Mouse (Mus musculus): Measurements from ENCODE around the gene Mrgprf.

The Mrgprf gene

DNA sequence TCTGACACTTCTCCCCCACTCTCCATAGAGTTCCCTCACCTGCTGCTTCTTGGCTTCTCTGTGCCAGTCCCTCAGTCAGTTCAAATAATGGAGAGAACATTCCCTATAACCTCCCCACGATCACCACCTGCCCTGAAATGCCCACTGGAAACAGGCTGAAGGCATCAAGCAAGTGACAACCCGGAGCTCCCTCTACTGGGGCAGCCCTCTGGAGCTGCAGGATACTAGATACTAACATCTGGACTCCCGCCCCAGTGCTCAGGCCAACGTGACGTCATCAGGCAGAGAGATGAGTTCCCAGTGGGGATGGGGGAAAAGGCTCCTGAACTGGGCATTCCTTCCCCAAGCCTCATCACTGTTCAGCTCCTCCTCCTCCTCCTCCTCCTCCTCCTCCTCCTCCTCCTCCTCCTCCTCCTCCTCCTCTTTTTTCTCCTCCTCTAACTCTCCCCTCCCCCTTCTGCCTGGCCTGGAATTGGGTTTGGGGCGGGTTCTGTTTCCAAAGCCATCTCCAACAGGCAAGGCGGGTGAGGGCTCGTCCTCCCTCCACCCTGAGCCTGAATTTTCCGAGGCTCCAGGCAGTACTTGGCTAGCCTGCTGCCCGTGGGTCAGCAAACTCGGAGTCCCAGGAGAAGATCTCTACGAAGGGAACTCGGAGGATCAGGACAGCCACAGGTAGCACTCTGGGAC is at the start of gene Mrgprf:
TSS of gene Mrgprf (plus strand) at position 508 of the 687 bp plus-strand sequence.
- peak; percentile 64 for DNase-seq (ENCODE audit: low spot score)

- peak; percentile 44 for DNase-seq (ENCODE audit: low spot score)
Measured at GRCm38 (mm10) chr7:145252715-145253476, 47.7 kb upstream of the Mrgprf start.

- no peak for DNase-seq (ENCODE audit: low spot score)
Measured at GRCm38 (mm10) chr7:145253986-145254630, 46.5 kb upstream of the Mrgprf start.

DNA sequence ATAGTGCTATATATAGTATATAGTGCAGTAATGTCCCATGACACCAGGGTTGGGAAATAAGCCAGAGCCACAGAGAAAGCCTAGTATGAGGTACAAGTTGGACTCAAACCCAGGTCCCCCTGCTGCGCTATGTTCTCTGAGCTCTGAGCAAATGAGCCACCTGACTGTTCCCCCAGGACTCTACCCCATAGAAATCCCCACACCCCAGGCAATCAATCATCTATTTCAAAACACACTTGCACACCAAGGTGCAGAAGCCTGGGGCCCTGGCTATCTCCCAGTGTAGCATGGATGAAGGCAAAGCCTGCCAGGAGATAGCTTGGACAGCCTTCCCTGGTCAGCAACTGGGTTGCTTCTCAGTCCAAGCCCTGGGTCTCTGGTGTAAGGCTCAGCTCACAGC is 44.5 kb upstream of the Mrgprf start:
- DNase-seq (ENCODE audit: low spot score) = no peak

DNA sequence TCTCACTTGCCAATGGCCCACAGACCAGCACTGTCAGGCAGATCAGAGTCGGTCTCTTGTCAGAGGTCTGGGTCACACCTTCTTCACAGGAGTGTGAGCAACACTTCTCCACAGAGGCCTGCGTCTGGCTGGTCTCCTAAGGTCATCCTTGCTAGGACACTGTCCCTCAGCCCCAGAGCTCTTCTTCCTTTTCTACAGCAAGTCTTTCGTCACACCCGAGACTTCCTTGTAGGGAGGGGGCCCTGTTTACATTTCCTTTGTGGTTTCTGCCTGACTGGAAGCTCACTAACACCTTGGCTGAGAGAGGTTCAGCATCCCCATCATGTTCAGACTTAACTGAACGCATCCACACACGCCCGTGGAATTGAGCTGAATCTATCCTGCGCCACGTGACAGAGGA is 36.4 kb upstream of the Mrgprf start:
- no peak for DNase-seq (ENCODE audit: low spot score)

DNA sequence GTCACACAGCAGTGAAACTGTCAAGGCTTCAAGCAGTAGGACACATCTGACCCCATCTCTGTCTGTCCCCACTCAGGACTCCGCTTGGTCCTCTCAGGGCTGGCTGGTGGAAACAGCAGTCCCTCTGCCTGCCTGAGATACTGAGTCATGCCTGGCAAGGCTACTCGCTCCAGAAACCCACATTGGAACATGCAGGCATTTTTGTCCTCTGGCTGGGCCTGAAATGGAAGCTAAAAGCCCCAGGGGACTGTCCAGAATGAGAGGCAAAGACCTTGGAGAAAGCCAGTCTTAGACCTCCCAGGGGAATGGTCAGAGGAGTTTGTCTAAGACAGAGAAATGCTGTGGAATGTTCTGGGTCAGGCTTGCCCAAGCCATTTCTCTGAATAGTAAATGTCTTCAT is 34.6 kb upstream of the Mrgprf start:
- DNase-seq (ENCODE audit: low spot score) = peak; percentile 59

- DNase-seq (ENCODE audit: low spot score) = no peak
Measured at GRCm38 (mm10) chr7:145268890-145269289, 31.7 kb upstream of the Mrgprf start.

- no peak for DNase-seq (ENCODE audit: low spot score)
Measured at GRCm38 (mm10) chr7:145270955-145271354, 29.7 kb upstream of the Mrgprf start.

DNA sequence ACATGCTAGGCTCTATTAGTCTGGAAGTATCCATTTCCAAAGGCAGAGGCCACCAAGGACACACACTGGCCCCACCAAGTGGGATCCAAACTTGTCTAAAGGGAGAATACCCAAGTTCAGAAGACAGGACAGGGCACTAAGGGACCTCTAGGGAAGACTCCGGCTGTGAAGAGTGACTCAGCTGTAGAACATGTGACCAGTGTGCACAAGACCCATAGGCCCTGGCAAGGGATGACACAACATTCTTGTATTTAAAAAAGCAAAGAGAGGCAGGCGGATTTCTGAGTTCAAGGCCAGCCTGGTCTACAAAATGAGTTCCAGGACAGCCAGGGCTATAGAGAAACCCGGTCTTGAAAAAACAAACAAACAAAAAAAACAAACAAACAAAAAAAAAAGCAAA is 25.1 kb upstream of the Mrgprf start:
- DNase-seq (ENCODE audit: low spot score) = no peak

DNA sequence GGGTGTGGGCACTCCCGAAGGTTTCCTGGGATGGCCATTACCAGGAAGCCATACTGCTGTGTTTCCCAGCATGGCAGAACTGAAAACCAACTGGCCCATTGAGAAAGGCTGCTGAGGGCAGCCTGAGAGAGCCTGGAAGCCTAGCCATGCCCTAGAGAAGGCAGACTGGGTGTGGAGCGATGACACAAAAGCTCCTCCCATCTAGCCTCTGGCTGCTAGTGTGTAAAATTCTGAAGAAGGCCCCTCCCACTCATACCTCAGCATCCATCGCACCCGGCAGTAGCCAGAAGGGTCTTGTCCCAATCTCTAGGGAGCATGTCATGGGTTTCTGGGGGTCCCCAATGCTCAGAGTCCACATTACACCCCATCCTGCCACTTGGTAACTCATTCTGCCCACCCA is 19.2 kb upstream of the Mrgprf start:
- no peak for DNase-seq (ENCODE audit: low spot score)

- no peak for DNase-seq (ENCODE audit: low spot score)
Measured at GRCm38 (mm10) chr7:145283041-145283440, 17.6 kb upstream of the Mrgprf start.

GRCm38 (mm10) chr7:145283487-145284187 is 17.0 kb upstream of the Mrgprf start, which contains the start of gene Tpcn2:
Gene Tpcn2, minus strand, starts transcription at chr7:145284011.
- DNase-seq (ENCODE audit: low spot score) = peak; percentile 91

DNA sequence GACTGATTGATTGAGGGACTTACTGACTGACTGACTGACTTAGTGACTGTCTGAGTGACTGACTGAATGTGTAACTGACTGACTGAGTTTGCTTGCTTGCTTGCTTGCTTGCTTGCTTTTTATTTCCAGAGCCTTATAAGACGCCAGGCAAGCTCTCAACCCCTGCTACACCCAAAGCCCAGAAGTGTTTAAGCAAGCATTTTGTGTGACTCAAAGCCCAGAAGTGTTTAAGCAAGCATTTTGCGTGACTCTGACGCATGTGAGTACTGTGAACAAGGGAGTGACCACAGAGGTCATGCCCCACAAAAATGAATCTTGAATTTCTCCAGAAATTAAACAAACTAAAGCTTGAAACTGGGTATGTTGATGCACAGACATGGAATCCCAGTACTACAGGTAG is 16.3 kb upstream of the Mrgprf start:
- DNase-seq (ENCODE audit: low spot score) = no peak

DNA sequence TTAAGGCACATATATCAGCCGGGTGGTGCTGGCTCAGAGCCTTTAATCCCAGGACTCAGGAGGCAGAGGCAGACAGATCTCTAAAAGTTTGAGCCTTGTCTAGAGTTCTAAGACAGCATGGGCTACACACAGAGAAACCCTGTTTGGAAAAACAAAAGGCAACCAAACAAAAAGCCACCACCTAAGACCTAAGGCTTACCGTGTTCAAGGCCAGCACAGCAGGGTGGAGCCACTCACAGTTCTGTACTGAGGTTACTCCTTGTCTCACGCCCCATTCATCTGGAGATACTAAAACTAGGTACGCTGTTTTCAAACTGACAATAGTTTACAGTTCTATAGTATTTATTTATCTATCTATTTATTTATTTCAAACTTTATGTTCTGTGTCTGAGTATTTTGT is 15.2 kb upstream of the Mrgprf start:
- no peak for DNase-seq (ENCODE audit: low spot score)

- no peak for DNase-seq (ENCODE audit: low spot score)
Measured at GRCm38 (mm10) chr7:145287410-145287809, 13.2 kb upstream of the Mrgprf start.

DNA sequence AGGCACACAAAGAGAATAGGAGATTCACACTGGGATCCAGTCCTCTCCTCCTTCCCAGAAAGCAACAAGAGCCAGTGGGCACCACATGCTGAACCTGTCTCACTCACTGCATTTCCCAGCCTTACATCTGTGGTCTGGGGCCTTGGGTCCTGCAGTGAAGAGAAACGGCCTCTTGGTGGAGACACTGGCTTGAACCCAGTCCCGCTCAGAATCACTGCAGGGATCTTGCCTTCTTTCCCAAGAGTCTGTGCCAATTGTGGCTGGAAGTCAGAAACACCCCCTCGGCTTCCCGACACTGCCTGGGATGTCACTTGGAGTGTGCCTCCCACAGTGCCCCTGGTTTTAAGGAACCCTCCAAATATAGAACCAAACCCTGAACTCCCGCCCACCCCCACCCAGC is 11.3 kb upstream of the Mrgprf start:
- no peak for DNase-seq (ENCODE audit: low spot score)

GRCm38 (mm10) chr7:145291847-145292246 is 8.8 kb upstream of the Mrgprf start:
- no peak for DNase-seq (ENCODE audit: low spot score)

- no peak for DNase-seq (ENCODE audit: low spot score)
Measured at GRCm38 (mm10) chr7:145292726-145293125, 7.9 kb upstream of the Mrgprf start.

DNA sequence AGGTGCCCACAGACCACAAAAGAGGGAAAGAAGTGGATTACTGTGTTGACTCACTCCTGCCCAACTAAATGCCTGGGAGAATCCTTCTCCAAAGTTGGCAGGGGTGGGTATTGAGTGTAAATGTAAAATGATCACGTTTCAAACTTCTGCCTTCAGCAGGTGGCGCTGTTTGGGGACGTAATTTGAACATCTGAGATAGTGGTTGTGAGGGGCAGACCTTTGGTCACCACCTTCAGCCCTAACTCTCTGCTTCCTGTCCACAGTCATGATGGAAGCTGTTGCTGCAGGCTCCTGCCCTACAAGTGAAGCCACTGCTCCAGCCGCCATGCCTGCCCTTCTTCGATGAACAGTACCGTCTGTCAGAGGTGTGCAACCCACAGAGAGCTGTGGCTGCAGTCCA is 6.8 kb upstream of the Mrgprf start:
- DNase-seq (ENCODE audit: low spot score) = no peak

DNA sequence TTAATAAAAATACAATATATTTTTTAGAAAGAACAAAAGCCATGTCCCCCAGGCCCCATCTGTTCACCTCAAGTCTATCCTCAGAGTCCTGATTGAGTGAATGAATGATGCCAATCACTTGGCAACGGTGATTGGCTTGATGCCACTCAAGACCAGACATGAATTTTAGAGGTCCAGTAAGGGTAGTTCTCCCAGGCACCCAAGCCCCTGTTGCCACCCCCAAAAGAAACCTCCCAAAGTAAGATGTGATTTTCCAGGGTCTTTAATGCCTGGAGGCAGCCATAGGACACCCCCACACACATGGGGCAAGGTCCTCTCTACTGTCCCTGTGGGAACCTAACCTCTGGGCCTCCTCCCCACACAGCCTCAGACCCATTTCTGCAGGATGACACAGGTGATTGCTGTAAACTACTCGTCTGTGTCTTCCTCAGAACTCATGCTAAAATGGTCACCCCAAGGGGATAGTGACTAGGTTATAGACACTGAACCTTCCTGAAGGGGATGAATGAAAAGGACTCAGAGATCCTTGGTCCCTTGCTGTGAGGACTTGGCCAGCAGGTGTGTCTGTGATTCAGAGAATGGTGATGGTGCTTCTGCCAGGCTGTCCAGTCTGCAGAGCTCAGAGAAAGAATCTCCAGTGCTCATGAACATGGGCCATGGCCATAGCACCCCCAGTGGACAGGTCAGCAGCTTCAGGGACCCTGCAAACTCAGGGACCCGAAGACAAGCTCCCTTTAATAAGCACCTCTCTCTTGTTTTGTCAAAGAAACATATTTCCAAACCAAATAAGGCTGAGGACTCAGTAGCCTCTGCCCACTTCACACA is 1.8 kb upstream of the Mrgprf start:
- DNase-seq (ENCODE audit: low spot score) = no peak

- DNase-seq (ENCODE audit: low spot score) = peak; percentile 38
Measured at GRCm38 (mm10) chr7:145299562-145300320, 887 bp upstream of the Mrgprf start.
